Mouse (Mus musculus): ENCODE measurements around the gene Obscn.

- TF ChIP-seq CTCF (IDR thresholded peaks at IDR 0.05; ENCODE audit: insufficient read depth, low read depth, low read length) (no peak), POLR2A (IDR thresholded peaks at IDR 0.05; ENCODE audit: insufficient read depth, low read depth, low read length) (no peak)
Observed at GRCm38 (mm10) chr11:58990141-58990540, 146.1 kb downstream of the Obscn start.

Data from olfactory bulb, adult 2 months (tissue).